Mouse (Mus musculus) Patski (cell line): ENCODE results near the gene Ncl. TPM values are rescaled to one million over a fixed set of nuclear protein-coding genes. Genes with fewer than 3 reads are reported as not detected.

Source experiments
- ATAC-seq: fragments of 100-300 bp; one replicate; pipeline ENCODE4 v1.8.0; 2021
- CTCF ChIA-PET: fragments of 350-600 bp; sonication (Branson Sonifier 250); formaldehyde crosslinking; loops from one replicate; lab custom pipeline; 2022; ENCODE audit warnings: inconsistent platforms; lab: Charles Lee
- POLR2A ChIA-PET: fragments of 350-600 bp; sonication (Branson Sonifier 250); formaldehyde crosslinking; loops from one replicate; lab custom pipeline; 2022; ENCODE audit warnings: antibody characterized with exemption, inconsistent platforms; lab: Charles Lee
- DNase-seq: peaks from one replicate; pipeline ENCODE4 v3.0.0-alpha.2; 2011; ENCODE audit warnings: low read depth, low spot score
- H3K27me3 ChIP-seq: fragments of 371-371 bp; one replicate; pipeline ENCODE4 v1.5.1; 2021
- CTCF ChIP-seq: fragments of 100-300 bp; IDR thresholded peaks from one replicate; pipeline ENCODE4 v1.5.1; 2021
- in situ Hi-C: fragments of 300-500 bp; cut with MboI; formaldehyde crosslinking; loops from 3 replicates; pipeline ENCODE4 v1.11.1; 2018; ENCODE audit warnings: low pct_unique_long_range_greater_than_20kb, mixed read lengths
- polyA plus RNA-seq: library from polyadenylated mRNA; unstranded; gene quantifications from one replicate; pipeline ENCODE4 v1.2.3, GENCODE M21; 2021

Gene Ncl
- polyA plus RNA-seq, 1 experiment from 2014 or later, result 419 TPM

- POLR2A ChIA-PET, result no interaction called here
- ATAC-seq (no peak), DNase-seq (no peak)
- in situ Hi-C loops, result no loop called here
- H3K27me3 ChIP-seq, result no peaks in the 10 kb centered on the region
- CTCF ChIA-PET, result no interaction called here
- no peak for TF ChIP-seq CTCF
These were observed 38.3 kb downstream of the Ncl start for GRCm38 (mm10) chr1:86320822-86321413.

- DNase-seq, result no peak
- TF ChIP-seq CTCF, result no peak
- ChIA-PET CTCF (no interaction called here), POLR2A (no interaction called here)
- no peak for ATAC-seq
- no peaks in the 10 kb centered on the region for H3K27me3 ChIP-seq
- in situ Hi-C loops, result no loop called here
These were observed 45.5 kb downstream of the Ncl start for GRCm38 (mm10) chr1:86313772-86314125.

GRCm38 (mm10) chr1:86313096-86313771, 46.0 kb downstream of the Ncl start:
- H3K27me3 ChIP-seq, result no peaks in the 10 kb centered on the region
- ChIA-PET CTCF (no interaction called here), POLR2A (no interaction called here)
- in situ Hi-C loops, result no loop called here
- DNase-seq (no peak), ATAC-seq (no peak)
- TF ChIP-seq CTCF, result no peak

GRCm38 (mm10) chr1:86312269-86312668, 46.9 kb downstream of the Ncl start:
- DNase-seq (no peak), ATAC-seq (no peak)
- CTCF ChIA-PET, result interaction anchor here (1.4 kb wide), 1 partner anchor 15 kb away, joined by 4 read pairs; no protein-coding TSS in a partner anchor
- POLR2A ChIA-PET, result interaction anchor here (0.6 kb wide), 2 partner anchors 8 to 36 kb away, joined by 3 read pairs; no protein-coding TSS in a partner anchor
- TF ChIP-seq CTCF, result no peak
- in situ Hi-C loops, result no loop called here
- no peaks in the 10 kb centered on the region for H3K27me3 ChIP-seq

- ATAC-seq, result no peak
These were observed 47.7 kb downstream of the Ncl start for GRCm38 (mm10) chr1:86311467-86312005.

GRCm38 (mm10) chr1:86310536-86311310, 48.5 kb downstream of the Ncl start:
- POLR2A ChIA-PET, result no interaction called here
- TF ChIP-seq CTCF, result no peak
- no peak for DNase-seq
- ATAC-seq, result no peak
- CTCF ChIA-PET, result interaction anchor here (1.4 kb wide), 1 partner anchor 13 kb away, joined by 4 read pairs; no protein-coding TSS in a partner anchor
- peaks cover under 1% of the 10 kb centered on the region for H3K27me3 ChIP-seq
- in situ Hi-C loops, result no loop called here

More at GRCm38 (mm10) chr1:86311467-86312005, 47.7 kb downstream of the Ncl start:
- no peaks in the 10 kb centered on the region for H3K27me3 ChIP-seq
- ChIA-PET POLR2A (interaction anchor here (0.6 kb wide), 2 partner anchors 7 to 37 kb away, joined by 3 read pairs; no protein-coding TSS in a partner anchor), CTCF (interaction anchor here (1.4 kb wide), 1 partner anchor 14 kb away, joined by 4 read pairs; no protein-coding TSS in a partner anchor)
- in situ Hi-C loops, result no loop called here
- no peak for DNase-seq
- no peak for TF ChIP-seq CTCF

GRCm38 (mm10) chr1:86309270-86309833, 49.8 kb downstream of the Ncl start:
- no peak for DNase-seq
- CTCF ChIA-PET, result no interaction called here

GRCm38 (mm10) chr1:86307871-86308641, 51.1 kb downstream of the Ncl start:
- POLR2A ChIA-PET, result no interaction called here
- TF ChIP-seq CTCF, result no peak
- in situ Hi-C loops, result no loop called here
- H3K27me3 ChIP-seq, result peaks cover 17% of the 10 kb centered on the region
- CTCF ChIA-PET, result interaction anchor here (2.0 kb wide), 1 partner anchor 17 kb away, joined by 4 read pairs; no protein-coding TSS in a partner anchor
- DNase-seq (no peak), ATAC-seq (no peak)

More at GRCm38 (mm10) chr1:86309270-86309833, 49.8 kb downstream of the Ncl start:
- POLR2A ChIA-PET, result no interaction called here
- no peak for TF ChIP-seq CTCF
- H3K27me3 ChIP-seq, result peaks cover 11% of the 10 kb centered on the region
- no peak for ATAC-seq
- in situ Hi-C loops, result no loop called here

- no peak for ATAC-seq
- CTCF ChIA-PET, result interaction anchor here (2.0 kb wide), 1 partner anchor 18 kb away, joined by 4 read pairs; no protein-coding TSS in a partner anchor
- no peak for DNase-seq
- H3K27me3 ChIP-seq, result peaks cover 18% of the 10 kb centered on the region
- POLR2A ChIA-PET, result no interaction called here
- in situ Hi-C loops, result no loop called here
- TF ChIP-seq CTCF, result no peak
These were observed 51.9 kb downstream of the Ncl start for GRCm38 (mm10) chr1:86307177-86307762.
